Mouse (Mus musculus): Measurements from ENCODE around the gene Car9.

GRCm38 (mm10) chr4:43457124-43457523, 49.6 kb upstream of the Car9 start:
- TF ChIP-seq CTCF (IDR thresholded peaks at IDR 0.05; ENCODE audit: low read depth): no peak
- no peak for TF ChIP-seq EP300 (IDR thresholded peaks at IDR 0.05; ENCODE audit: low read depth)

Measured in liver, postnatal 0 days (tissue).